Mouse (Mus musculus): ENCODE data around the gene Tmem151b. TPM values are rescaled to one million over a fixed set of nuclear protein-coding genes. Genes with fewer than 3 reads are reported as not detected.

Gene Tmem151b
- polyA plus RNA-seq, 1 experiment from 2014 or later: 14.3 TPM

DNA sequence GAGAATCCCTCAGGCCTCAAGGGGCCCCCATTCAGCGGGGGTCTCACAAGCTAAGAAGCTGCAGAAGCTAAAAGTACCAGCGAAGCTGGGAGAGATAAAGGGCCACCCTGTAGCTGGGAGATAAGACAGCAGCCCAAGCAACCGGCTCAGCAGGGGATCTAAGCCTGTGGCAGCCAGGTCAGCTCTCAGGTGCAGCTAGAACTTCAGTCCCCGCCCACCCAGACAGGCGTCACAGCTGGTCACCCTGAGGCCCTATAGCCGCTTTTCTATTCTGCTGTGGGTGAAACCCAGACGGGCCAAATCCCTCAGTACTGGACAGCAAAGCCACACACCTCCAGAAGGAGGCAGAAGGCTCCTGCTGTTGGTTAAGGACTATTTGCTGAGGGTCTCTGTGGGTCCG lies 44.0 kb upstream of the Tmem151b start:
- no peaks in the 10 kb centered on the region for H3K36me3 ChIP-seq (ENCODE audit: control insufficient read depth, insufficient read depth, low read length)
- H3K9me3 ChIP-seq (ENCODE audit: control insufficient read depth, low read length): no peaks in the 10 kb centered on the region
- no peaks in the 10 kb centered on the region for H3K27me3 ChIP-seq (ENCODE audit: control insufficient read depth, insufficient read depth, low read length)
- H3K27ac ChIP-seq (ENCODE audit: low read depth, low read length): no peak overlapping the region
- H3K4me3 ChIP-seq (ENCODE audit: low read depth, low read length): no peak overlapping the region
- 33% methylated on average over 8 of the region's 8 CpGs for WGBS
- ATAC-seq (ENCODE audit: low read depth): no peak
- peak overlapping the region; percentile 89; the same call in 1 of the 2 replicates for H3K4me2 ChIP-seq (ENCODE audit: low read depth, low read length)
- no peak overlapping the region for H3K9ac ChIP-seq (replicated peaks; ENCODE audit: low read depth, low read length)
- peaks cover 31% of the 10 kb centered on the region for H3K4me1 ChIP-seq (ENCODE audit: control insufficient read depth, insufficient read depth, low read length)

DNA sequence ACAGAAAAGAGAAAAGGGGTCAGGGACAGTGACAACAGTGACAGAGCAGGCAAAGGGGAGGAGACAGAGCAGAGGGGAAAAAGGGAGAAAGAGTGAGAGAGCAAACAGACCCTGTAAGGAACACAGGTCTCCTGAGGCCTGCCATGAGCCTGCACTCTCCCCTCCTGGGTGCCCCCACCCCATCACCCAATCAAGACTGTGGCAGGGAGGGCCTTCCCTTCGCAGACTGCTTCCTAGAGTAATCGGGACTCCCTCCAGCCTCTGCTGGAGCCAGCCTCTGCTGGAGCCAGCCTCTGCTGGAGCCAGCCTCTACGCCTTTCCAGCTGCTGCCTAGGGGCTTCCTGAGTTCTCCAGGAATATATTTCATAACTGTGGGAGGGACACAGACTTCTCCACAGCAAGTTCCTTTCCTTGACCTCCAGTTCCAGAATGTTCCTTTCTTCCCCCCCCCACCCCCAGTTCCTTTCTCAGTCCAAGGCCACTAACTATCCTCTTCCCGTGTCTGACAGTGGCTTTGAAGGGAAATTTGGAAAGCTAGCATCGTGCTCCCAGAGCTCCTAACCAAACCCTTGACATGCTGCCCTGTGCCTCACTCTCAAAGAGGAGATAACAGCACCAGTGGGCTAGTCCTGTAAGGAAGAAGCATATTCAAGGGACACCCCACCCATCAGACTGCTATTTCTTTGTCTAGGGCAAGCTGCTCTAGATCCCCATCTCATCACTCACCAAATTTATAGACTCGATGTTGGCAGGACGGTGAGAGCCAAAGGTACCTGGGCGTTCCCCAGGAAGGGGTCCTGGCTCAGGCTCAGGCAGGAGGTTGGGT lies 43.3 kb upstream of the Tmem151b start:
- H3K27ac ChIP-seq (ENCODE audit: low read depth, low read length): no peak overlapping the region
- no peak overlapping the region for H3K9ac ChIP-seq (replicated peaks; ENCODE audit: low read depth, low read length)
- ATAC-seq (ENCODE audit: low read depth): no peak
- no peaks in the 10 kb centered on the region for H3K36me3 ChIP-seq (ENCODE audit: control insufficient read depth, insufficient read depth, low read length)
- no peak overlapping the region for H3K4me3 ChIP-seq (ENCODE audit: low read depth, low read length)
- H3K9me3 ChIP-seq (ENCODE audit: control insufficient read depth, low read length): no peaks in the 10 kb centered on the region
- WGBS: 60% methylated on average over 8 of the region's 8 CpGs
- H3K27me3 ChIP-seq (ENCODE audit: control insufficient read depth, insufficient read depth, low read length): no peaks in the 10 kb centered on the region
- peaks cover 31% of the 10 kb centered on the region for H3K4me1 ChIP-seq (ENCODE audit: control insufficient read depth, insufficient read depth, low read length)
- H3K4me2 ChIP-seq (ENCODE audit: low read depth, low read length): no peak overlapping the region

DNA sequence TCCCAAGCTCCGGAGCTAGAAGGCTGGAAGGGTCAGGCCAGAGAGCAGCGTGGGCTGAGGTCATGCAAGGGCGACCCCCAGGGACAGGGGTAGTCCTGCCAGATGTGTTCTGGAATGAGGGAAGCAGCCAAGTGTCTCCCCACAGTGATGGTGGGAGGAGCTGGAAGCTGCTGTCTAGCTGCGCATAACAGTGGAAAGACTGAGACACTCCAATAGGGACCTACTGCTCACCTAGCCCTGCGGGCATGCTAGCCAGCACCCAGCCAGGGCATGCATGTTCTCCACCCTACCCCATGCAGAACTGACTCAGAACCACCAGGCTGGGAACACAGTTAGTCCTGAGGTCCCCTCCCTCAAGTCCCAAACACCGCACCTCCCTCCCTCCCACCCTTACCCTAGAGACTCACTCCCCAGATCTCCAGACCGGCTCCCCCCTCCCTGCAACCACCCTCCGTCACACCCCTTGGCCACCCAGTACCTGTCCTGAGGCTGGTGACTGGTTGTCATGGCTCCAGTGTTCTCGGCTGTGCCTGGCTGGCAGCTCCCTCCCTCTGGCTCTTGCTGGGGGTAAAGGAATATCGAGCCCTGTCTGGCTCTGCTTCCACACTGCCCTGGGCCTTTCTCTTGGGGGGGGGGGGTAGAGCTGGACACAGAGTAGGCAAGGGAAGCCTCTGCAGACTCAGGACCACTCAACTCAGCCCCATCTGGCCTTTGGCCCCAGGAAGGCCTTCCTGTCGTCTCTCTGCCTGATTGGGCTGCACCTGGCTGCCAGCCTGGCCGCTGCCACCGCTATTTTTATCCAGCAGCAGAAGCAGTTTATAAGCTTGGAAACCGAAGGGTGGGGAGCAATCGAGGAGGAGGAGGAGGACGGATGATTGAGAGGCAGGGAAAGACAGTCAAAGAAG lies 42.5 kb upstream of the Tmem151b start:
- H3K36me3 ChIP-seq (ENCODE audit: control insufficient read depth, insufficient read depth, low read length): no peaks in the 10 kb centered on the region
- no peak for ATAC-seq (ENCODE audit: low read depth)
- WGBS: 56% methylated on average over 16 of the region's 16 CpGs
- H3K4me1 ChIP-seq (ENCODE audit: control insufficient read depth, insufficient read depth, low read length): peaks cover 29% of the 10 kb centered on the region
- no peak overlapping the region for H3K27ac ChIP-seq (ENCODE audit: low read depth, low read length)
- H3K4me2 ChIP-seq (ENCODE audit: low read depth, low read length): no peak overlapping the region
- no peak overlapping the region for H3K9ac ChIP-seq (replicated peaks; ENCODE audit: low read depth, low read length)
- H3K9me3 ChIP-seq (ENCODE audit: control insufficient read depth, low read length): no peaks in the 10 kb centered on the region
- no peaks in the 10 kb centered on the region for H3K27me3 ChIP-seq (ENCODE audit: control insufficient read depth, insufficient read depth, low read length)
- H3K4me3 ChIP-seq (ENCODE audit: low read depth, low read length): no peak overlapping the region

DNA sequence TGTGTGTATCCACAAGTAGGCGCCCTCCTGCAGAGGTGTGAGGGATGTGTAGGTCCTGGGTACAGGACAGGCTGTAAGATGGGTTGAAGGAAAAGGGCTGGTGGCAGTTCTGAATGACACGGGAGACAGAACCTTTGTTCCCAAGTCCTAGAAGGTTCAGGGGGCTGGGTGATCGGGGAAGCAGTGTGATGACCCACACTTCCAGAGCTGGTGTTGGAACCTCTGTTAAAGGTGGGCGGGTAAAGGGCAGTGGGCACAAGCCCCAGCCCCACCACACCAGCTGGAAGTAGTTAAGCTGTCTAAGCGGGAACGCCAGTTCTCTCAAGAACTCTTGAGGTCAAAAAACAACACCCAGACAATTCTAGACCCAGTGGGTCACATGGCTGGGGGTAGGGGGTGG lies 40.9 kb upstream of the Tmem151b start:
- H3K4me2 ChIP-seq (ENCODE audit: low read depth, low read length): no peak overlapping the region
- ATAC-seq (ENCODE audit: low read depth): no peak
- H3K27me3 ChIP-seq (ENCODE audit: control insufficient read depth, insufficient read depth, low read length): no peaks in the 10 kb centered on the region
- H3K4me1 ChIP-seq (ENCODE audit: control insufficient read depth, insufficient read depth, low read length): peaks cover 18% of the 10 kb centered on the region
- H3K9me3 ChIP-seq (ENCODE audit: control insufficient read depth, low read length): no peaks in the 10 kb centered on the region
- no peak overlapping the region for H3K27ac ChIP-seq (ENCODE audit: low read depth, low read length)
- WGBS: 84% methylated on average over 6 of the region's 6 CpGs
- H3K4me3 ChIP-seq (ENCODE audit: low read depth, low read length): no peak overlapping the region
- no peak overlapping the region for H3K9ac ChIP-seq (replicated peaks; ENCODE audit: low read depth, low read length)
- no peaks in the 10 kb centered on the region for H3K36me3 ChIP-seq (ENCODE audit: control insufficient read depth, insufficient read depth, low read length)

DNA sequence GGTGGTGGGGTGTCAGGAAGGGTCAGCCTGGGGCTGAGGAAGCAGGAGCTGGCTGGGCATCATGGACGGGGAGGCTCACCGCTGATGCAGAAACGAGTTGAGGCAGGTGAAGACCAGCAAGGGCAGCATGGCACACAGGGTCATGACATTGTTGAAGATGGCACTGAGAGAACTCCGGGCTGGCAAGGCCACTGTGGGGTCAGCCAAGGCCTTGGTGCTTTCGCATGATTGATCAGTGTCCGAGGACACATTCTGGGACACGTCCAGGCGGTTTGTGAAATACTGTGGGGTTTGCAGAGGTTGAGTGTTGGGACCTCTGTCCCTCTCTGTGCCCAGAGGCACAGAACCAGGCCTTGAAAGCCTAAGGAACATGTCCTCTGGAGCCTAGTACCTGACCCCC lies 40.4 kb upstream of the Tmem151b start:
- Histone ChIP-seq H3K4me1 (ENCODE audit: control insufficient read depth, insufficient read depth, low read length) (peaks cover 14% of the 10 kb centered on the region), H3K4me2 (ENCODE audit: low read depth, low read length) (no peak overlapping the region), H3K4me3 (ENCODE audit: low read depth, low read length) (no peak overlapping the region), H3K9ac (replicated peaks; ENCODE audit: low read depth, low read length) (no peak overlapping the region), H3K27ac (ENCODE audit: low read depth, low read length) (no peak overlapping the region), H3K27me3 (ENCODE audit: control insufficient read depth, insufficient read depth, low read length) (no peaks in the 10 kb centered on the region), H3K9me3 (ENCODE audit: control insufficient read depth, low read length) (no peaks in the 10 kb centered on the region), H3K36me3 (ENCODE audit: control insufficient read depth, insufficient read depth, low read length) (no peaks in the 10 kb centered on the region)
- no peak for ATAC-seq (ENCODE audit: low read depth)
- 94% methylated on average over 8 of the region's 8 CpGs for WGBS

DNA sequence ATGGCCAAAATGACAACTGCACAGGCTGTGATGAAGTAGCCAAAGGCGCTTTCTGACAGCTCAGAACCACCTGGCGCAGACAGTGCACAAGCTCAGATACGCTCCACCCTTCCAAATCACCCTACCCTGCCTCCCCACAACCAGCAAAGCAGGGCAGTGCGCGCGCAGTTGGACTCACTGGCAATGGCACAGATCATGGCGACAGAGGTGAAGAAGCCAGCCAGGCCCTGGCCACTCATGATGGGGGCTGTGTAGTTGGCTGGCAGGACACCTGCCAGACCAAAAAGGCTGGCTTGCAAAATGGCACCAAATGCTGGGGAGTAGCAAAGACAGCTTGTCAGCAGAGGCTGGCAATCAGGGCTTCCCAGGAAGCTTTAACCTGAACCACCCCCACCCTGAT lies 39.8 kb upstream of the Tmem151b start:
- Histone ChIP-seq H3K4me2 (ENCODE audit: low read depth, low read length) (no peak overlapping the region), H3K27ac (ENCODE audit: low read depth, low read length) (no peak overlapping the region), H3K9ac (replicated peaks; ENCODE audit: low read depth, low read length) (no peak overlapping the region), H3K4me3 (ENCODE audit: low read depth, low read length) (no peak overlapping the region), H3K36me3 (ENCODE audit: control insufficient read depth, insufficient read depth, low read length) (no peaks in the 10 kb centered on the region), H3K9me3 (ENCODE audit: control insufficient read depth, low read length) (no peaks in the 10 kb centered on the region), H3K4me1 (ENCODE audit: control insufficient read depth, insufficient read depth, low read length) (peaks cover 11% of the 10 kb centered on the region), H3K27me3 (ENCODE audit: control insufficient read depth, insufficient read depth, low read length) (no peaks in the 10 kb centered on the region)
- no peak for ATAC-seq (ENCODE audit: low read depth)
- 98% methylated on average over 7 of the region's 7 CpGs for whole genome bisulfite sequencing

DNA sequence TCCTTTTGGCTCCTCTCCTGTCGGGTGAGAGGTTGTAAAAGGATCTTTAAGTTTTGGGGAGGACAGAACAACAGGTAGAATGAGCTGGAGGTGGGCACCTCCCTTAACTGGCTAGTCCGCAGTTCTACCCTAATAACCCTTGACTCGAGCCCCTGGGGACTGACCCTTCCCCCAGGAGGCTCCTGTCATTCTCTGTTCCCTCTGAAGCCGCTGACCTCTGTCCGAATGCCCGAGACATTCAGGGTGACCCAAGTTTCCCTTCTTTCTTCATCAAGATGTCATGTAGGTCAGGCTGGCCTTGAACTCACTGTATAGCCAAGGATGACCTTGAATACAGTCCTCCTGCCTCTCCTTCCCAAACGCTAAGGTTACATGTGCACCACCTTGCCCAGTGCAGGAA lies 38.9 kb upstream of the Tmem151b start:
- H3K27ac ChIP-seq (ENCODE audit: low read depth, low read length): no peak overlapping the region
- no peak for ATAC-seq (ENCODE audit: low read depth)
- no peaks in the 10 kb centered on the region for H3K27me3 ChIP-seq (ENCODE audit: control insufficient read depth, insufficient read depth, low read length)
- H3K36me3 ChIP-seq (ENCODE audit: control insufficient read depth, insufficient read depth, low read length): no peaks in the 10 kb centered on the region
- 89% methylated on average over 7 of the region's 7 CpGs for WGBS
- H3K4me3 ChIP-seq (ENCODE audit: low read depth, low read length): no peak overlapping the region
- H3K9ac ChIP-seq (replicated peaks; ENCODE audit: low read depth, low read length): no peak overlapping the region
- peaks cover 9% of the 10 kb centered on the region; the same call in 1 of the 2 replicates for H3K4me1 ChIP-seq (ENCODE audit: control insufficient read depth, insufficient read depth, low read length)
- no peak overlapping the region for H3K4me2 ChIP-seq (ENCODE audit: low read depth, low read length)
- H3K9me3 ChIP-seq (ENCODE audit: control insufficient read depth, low read length): no peaks in the 10 kb centered on the region

DNA sequence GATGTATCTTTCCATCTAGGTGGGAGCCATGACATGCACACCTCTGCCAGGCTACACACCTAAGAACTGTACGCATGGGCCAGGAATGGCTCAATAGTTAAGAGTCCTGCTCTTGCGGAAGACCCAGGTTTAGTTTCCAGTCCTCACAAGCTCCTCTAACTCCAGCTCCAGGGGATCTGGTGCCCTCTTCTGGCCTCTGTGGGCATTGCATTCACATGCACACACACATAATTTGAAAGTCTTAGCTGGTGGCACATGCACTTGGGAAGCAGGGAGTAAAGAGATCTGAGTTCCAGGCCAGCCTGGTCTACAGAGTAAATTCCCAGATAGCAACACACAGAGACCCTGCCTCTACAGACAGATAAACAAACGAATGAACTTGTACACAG lies 37.0 kb upstream of the Tmem151b start:
- no peak overlapping the region for H3K4me3 ChIP-seq (ENCODE audit: low read depth, low read length)
- 0 out of 2 replicates have a peak, but pooled peaks cover 3% of the 10 kb centered on the region for H3K4me1 ChIP-seq (ENCODE audit: control insufficient read depth, insufficient read depth, low read length)
- H3K27ac ChIP-seq (ENCODE audit: low read depth, low read length): no peak overlapping the region
- H3K27me3 ChIP-seq (ENCODE audit: control insufficient read depth, insufficient read depth, low read length): no peaks in the 10 kb centered on the region
- WGBS: 100% methylated on average over 3 of the region's 3 CpGs
- H3K36me3 ChIP-seq (ENCODE audit: control insufficient read depth, insufficient read depth, low read length): no peaks in the 10 kb centered on the region
- no peak for ATAC-seq (ENCODE audit: low read depth)
- H3K9me3 ChIP-seq (ENCODE audit: control insufficient read depth, low read length): no peaks in the 10 kb centered on the region
- H3K4me2 ChIP-seq (ENCODE audit: low read depth, low read length): no peak overlapping the region
- no peak overlapping the region for H3K9ac ChIP-seq (replicated peaks; ENCODE audit: low read depth, low read length)

All from neural tube, embryonic 14.5 days (tissue).